Mouse (Mus musculus) MEL (cell line): ENCODE measurements at regions not wholly inside any gene's neighbourhood (a gene's known extent, or its start where the extent isn't known, plus 50 kb on each side); places are given as distances from the start of the nearest gene placed in this dataset.

Source experiments
- DNase-seq: peaks from one replicate; pipeline ENCODE4 v3.0.0; 2011; ENCODE audit warnings: low read depth, low spot score
- H3K27ac ChIP-seq: 2 replicates; pipeline ENCODE4 v1.5.1; 2012; ENCODE audit warnings: low read depth, mild to moderate bottlenecking, control low read depth, low read length, moderate library complexity; ENCODE audit not compliant: control insufficient read depth
- H3K27me3 ChIP-seq, 2 experiments: fragments of 150-350 bp in 1 of 2; sonication (generic) in 1 of 2; 2 replicates each; pipeline ENCODE4 v1.6.1; 2012; ENCODE audit warnings: low read length in 2 of 2, mild to moderate bottlenecking in 2 of 2, improper control_type of control experiment in 1 of 2, moderate library complexity in 1 of 2; ENCODE audit not compliant: insufficient read depth in 2 of 2, control insufficient read depth in 1 of 2
- H3K36me3 ChIP-seq, 2 experiments: 2 replicates each; pipeline ENCODE4 v1.6.1; 2012 to 2014; ENCODE audit warnings: low read length in 2 of 2, improper control_type of control experiment in 1 of 2, inconsistent platforms in 1 of 2, mild to moderate bottlenecking in 1 of 2; ENCODE audit not compliant: insufficient read depth in 2 of 2, control insufficient read depth in 1 of 2
- H3K4me1 ChIP-seq, 2 experiments: fragments of 150-350 bp in 1 of 2; sonication (generic) in 1 of 2; 2 replicates each; pipeline ENCODE4 v1.6.1; 2012; ENCODE audit warnings: low read length in 2 of 2, improper control_type of control experiment in 1 of 2, mild to moderate bottlenecking in 1 of 2; ENCODE audit not compliant: insufficient read depth in 2 of 2, control insufficient read depth in 1 of 2
- H3K4me3 ChIP-seq, 2 experiments: fragments of 150-350 bp in 1 of 2; sonication (generic) in 1 of 2; 2 replicates each; pipeline ENCODE4 v1.5.1; 2012; ENCODE audit warnings: low read depth in 2 of 2, low read length in 2 of 2, mild to moderate bottlenecking in 2 of 2, moderate library complexity in 2 of 2, control low read depth in 1 of 2, improper control_type of control experiment in 1 of 2; ENCODE audit not compliant: control insufficient read depth in 1 of 2, insufficient read depth in 1 of 2
- H3K79me2 ChIP-seq: 2 replicates; pipeline ENCODE4 v1.6.1; 2012; ENCODE audit warnings: mild to moderate bottlenecking, low read length, moderate library complexity; ENCODE audit not compliant: control insufficient read depth, poor library complexity, insufficient read depth
- H3K9ac ChIP-seq: 2 replicates; pipeline ENCODE4 v1.6.1; 2012; ENCODE audit warnings: low read depth, mild to moderate bottlenecking, control low read depth, low read length, moderate library complexity; ENCODE audit not compliant: control insufficient read depth, poor library complexity, severe bottlenecking
- H3K9me3 ChIP-seq: fragments of 150-350 bp; sonication (generic); replicated peaks from 2 replicates; pipeline ENCODE4 v1.6.1; 2012; ENCODE audit warnings: mild to moderate bottlenecking, low read length, improper control_type of control experiment, moderate library complexity; ENCODE audit not compliant: insufficient read depth
- BHLHE40 ChIP-seq: IDR thresholded peaks from 2 replicates; pipeline ENCODE4 v1.6.1; 2012; ENCODE audit warnings: low read depth, mild to moderate bottlenecking, inconsistent platforms, low read length, improper control_type of control experiment, borderline replicate concordance
- CTCF ChIP-seq, 3 experiments: IDR thresholded peaks in 2 of 3; conservative IDR thresholded peaks in 1 of 3; 2 replicates each; pipeline ENCODE4 v1.5.1; 2011 to 2012; ENCODE audit warnings: low read length in 3 of 3, low read depth in 2 of 3, mild to moderate bottlenecking in 2 of 3, improper control_type of control experiment in 1 of 3, inconsistent platforms in 1 of 3, mixed read lengths in 1 of 3, moderate library complexity in 1 of 3; ENCODE audit not compliant: control insufficient read depth in 1 of 3, insufficient read depth in 1 of 3, poor library complexity in 1 of 3, severe bottlenecking in 1 of 3
- E2F4 ChIP-seq: IDR thresholded peaks from 2 replicates; pipeline ENCODE4 v1.6.1; 2011; ENCODE audit warnings: low read depth, low read length, improper control_type of control experiment, borderline replicate concordance
- ELF1 ChIP-seq: IDR thresholded peaks from 2 replicates; pipeline ENCODE4 v1.6.1; 2014; ENCODE audit warnings: low read depth, mild to moderate bottlenecking, inconsistent platforms, low read length, improper control_type of control experiment, moderate library complexity
- EP300 ChIP-seq, 2 experiments: IDR thresholded peaks; 2 replicates each; pipeline ENCODE4 v1.6.1; 2011; ENCODE audit warnings: improper control_type of control experiment in 2 of 2, low read length in 2 of 2, low read depth in 1 of 2, mild to moderate bottlenecking in 1 of 2
- GABPA ChIP-seq: IDR thresholded peaks from 2 replicates; pipeline ENCODE4 v1.6.1; 2012; ENCODE audit warnings: low read depth, mild to moderate bottlenecking, inconsistent platforms, low read length, improper control_type of control experiment, moderate library complexity
- GATA1 ChIP-seq: IDR thresholded peaks from 2 replicates; pipeline ENCODE4 v1.6.1; 2011; ENCODE audit warnings: low read depth, low read length, improper control_type of control experiment
- HCFC1 ChIP-seq: IDR thresholded peaks from 2 replicates; pipeline ENCODE4 v1.6.1; 2012; ENCODE audit warnings: low read depth, mild to moderate bottlenecking, inconsistent platforms, low read length, improper control_type of control experiment, moderate library complexity
- JUND ChIP-seq: IDR thresholded peaks from 2 replicates; pipeline ENCODE4 v1.6.1; 2011; ENCODE audit warnings: low read depth, mild to moderate bottlenecking, improper control_type of control experiment, low read length
- MEF2A ChIP-seq: IDR thresholded peaks from 2 replicates; pipeline ENCODE4 v1.6.1; 2014; ENCODE audit warnings: low read depth, mild to moderate bottlenecking, inconsistent platforms, low read length, improper control_type of control experiment; ENCODE audit not compliant: poor library complexity, insufficient replicate concordance, severe bottlenecking; ENCODE audit errors: extremely low read depth
- MXI1 ChIP-seq: IDR thresholded peaks from 2 replicates; pipeline ENCODE4 v1.6.1; 2011; ENCODE audit warnings: mild to moderate bottlenecking, low read depth, low read length, improper control_type of control experiment
- MYB ChIP-seq: IDR thresholded peaks from 2 replicates; pipeline ENCODE4 v1.6.1; 2011; ENCODE audit warnings: mild to moderate bottlenecking, low read depth, low read length, improper control_type of control experiment
- MYC ChIP-seq: IDR thresholded peaks from 2 replicates; pipeline ENCODE4 v1.6.1; 2011; ENCODE audit warnings: low read depth, mild to moderate bottlenecking, low read length, improper control_type of control experiment, moderate library complexity
- NELFE ChIP-seq: IDR thresholded peaks from 2 replicates; pipeline ENCODE4 v1.6.1; 2011; ENCODE audit warnings: low read depth, low read length, improper control_type of control experiment
- NRF1 ChIP-seq: IDR thresholded peaks from 2 replicates; pipeline ENCODE4 v1.6.1; 2014; ENCODE audit warnings: low read depth, mild to moderate bottlenecking, inconsistent platforms, low read length, improper control_type of control experiment, moderate library complexity; ENCODE audit not compliant: poor library complexity, insufficient read depth, severe bottlenecking
- POLR2A ChIP-seq, 2 experiments: IDR thresholded peaks; 2 replicates each; pipeline ENCODE4 v1.6.1; 2011 to 2012; ENCODE audit warnings: low read length in 2 of 2, mild to moderate bottlenecking in 2 of 2, control low read depth in 1 of 2, improper control_type of control experiment in 1 of 2, low read depth in 1 of 2, moderate library complexity in 1 of 2; ENCODE audit not compliant: control insufficient read depth in 1 of 2, insufficient read depth in 1 of 2, poor library complexity in 1 of 2
- RCOR1 ChIP-seq: IDR thresholded peaks from 2 replicates; pipeline ENCODE4 v1.6.1; 2012; ENCODE audit warnings: low read depth, mild to moderate bottlenecking, inconsistent platforms, low read length, improper control_type of control experiment
- SIN3A ChIP-seq: IDR thresholded peaks from 2 replicates; pipeline ENCODE4 v1.6.1; 2012; ENCODE audit warnings: low read length, improper control_type of control experiment, inconsistent platforms
- TAL1 ChIP-seq: IDR thresholded peaks from 2 replicates; pipeline ENCODE4 v1.6.1; 2012; ENCODE audit warnings: mild to moderate bottlenecking, inconsistent platforms, low read length, moderate library complexity, mixed read lengths
- TBP ChIP-seq: IDR thresholded peaks from 2 replicates; pipeline ENCODE4 v1.8.0; 2011; ENCODE audit warnings: low read depth, low read length, improper control_type of control experiment
- UBTF ChIP-seq: IDR thresholded peaks from 2 replicates; pipeline ENCODE4 v1.6.1; 2012; ENCODE audit warnings: low read depth, mild to moderate bottlenecking, inconsistent platforms, low read length, improper control_type of control experiment, moderate library complexity, borderline replicate concordance; ENCODE audit not compliant: insufficient read depth
- ZC3H11A ChIP-seq: IDR thresholded peaks from 2 replicates; pipeline ENCODE4 v1.6.1; 2012; ENCODE audit warnings: low read depth, mild to moderate bottlenecking, inconsistent platforms, low read length, improper control_type of control experiment
- ZNF384 ChIP-seq: IDR thresholded peaks from 2 replicates; pipeline ENCODE4 v1.6.1; 2012; ENCODE audit warnings: low read depth, mild to moderate bottlenecking, inconsistent platforms, low read length, improper control_type of control experiment

- no peak for DNase-seq
- TF ChIP-seq EP300 (IDR thresholded peaks at IDR 0.05; ENCODE audit: low read depth in 1 of 2, low read length in 2 of 2) (no peak), ZC3H11A (no peak), SIN3A (no peak), GABPA (no peak), ZNF384 (no peak), BHLHE40 (no peak), ELF1 (no peak), HCFC1 (no peak), MXI1 (no peak), TBP (no peak), MYB (no peak), JUND (no peak), POLR2A (IDR thresholded peaks at IDR 0.05; ENCODE audit: control insufficient read depth in 1 of 2, insufficient read depth in 1 of 2, low read depth in 1 of 2, low read length in 2 of 2, poor library complexity in 1 of 2) (no peak), NRF1 (no peak), MEF2A (no peak), NELFE (no peak), RCOR1 (no peak), UBTF (no peak), CTCF (IDR thresholded peaks at IDR 0.05 in 2 of 3, conservative IDR thresholded peaks at IDR 0.05 in 1 of 3; ENCODE audit: control insufficient read depth in 1 of 3, insufficient read depth in 1 of 3, low read depth in 2 of 3, low read length in 3 of 3, poor library complexity in 1 of 3, severe bottlenecking in 1 of 3) (no peak), TAL1 (no peak)
- TF ChIP-seq, all 39 proteins: peak for 0
- Histone ChIP-seq H3K36me3 (no peaks in the 10 kb centered on the region), H3K27ac (no peak overlapping the region), H3K9ac (no peak overlapping the region), H3K9me3 (no peaks in the 10 kb centered on the region), H3K79me2 (no peaks in the 10 kb centered on the region), H3K27me3 (peaks cover 0 to 3% of the 10 kb centered on the region in 2 experiments; a peak in 2 of 4 replicates), H3K4me3 (no peak overlapping the region), H3K4me1 (no peaks in the 10 kb centered on the region)
Observed at GRCm38 (mm10) chr13:35404428-35404827, 255.2 kb upstream of the Cdyl start.

- DNase-seq: no peak
- H3K79me2 ChIP-seq: no peaks in the 10 kb centered on the region
Observed at GRCm38 (mm10) chr13:35405384-35405783, 254.2 kb upstream of the Cdyl start.

More at GRCm38 (mm10) chr13:35405384-35405783, 254.2 kb upstream of the Cdyl start:
- Histone ChIP-seq H3K4me3 (no peak overlapping the region), H3K27me3 (peaks cover 0 to 3% of the 10 kb centered on the region in 2 experiments; a peak in 2 of 4 replicates), H3K9me3 (no peaks in the 10 kb centered on the region), H3K9ac (no peak overlapping the region), H3K36me3 (no peaks in the 10 kb centered on the region), H3K27ac (no peak overlapping the region), H3K4me1 (no peaks in the 10 kb centered on the region)
- TF ChIP-seq MYC (no peak), GATA1 (no peak), E2F4 (no peak)
